Mouse (Mus musculus): Measurements from ENCODE around the gene Alpi.

Gene Alpi

GRCm38 (mm10) chr1:87101411-87101810, at the start of gene Alpi:
Gene Alpi (minus strand): TSS chr1:87101606.
- DNase-seq (ENCODE audit: low read depth, low spot score): no peak

- no peak for DNase-seq (ENCODE audit: low read depth, low spot score)
These were observed 48.0 kb upstream of the Alpi start for GRCm38 (mm10) chr1:87149422-87149821.

GRCm38 (mm10) chr1:87143141-87143540, 41.7 kb upstream of the Alpi start:
- no peak for DNase-seq (ENCODE audit: low read depth, low spot score)

DNA sequence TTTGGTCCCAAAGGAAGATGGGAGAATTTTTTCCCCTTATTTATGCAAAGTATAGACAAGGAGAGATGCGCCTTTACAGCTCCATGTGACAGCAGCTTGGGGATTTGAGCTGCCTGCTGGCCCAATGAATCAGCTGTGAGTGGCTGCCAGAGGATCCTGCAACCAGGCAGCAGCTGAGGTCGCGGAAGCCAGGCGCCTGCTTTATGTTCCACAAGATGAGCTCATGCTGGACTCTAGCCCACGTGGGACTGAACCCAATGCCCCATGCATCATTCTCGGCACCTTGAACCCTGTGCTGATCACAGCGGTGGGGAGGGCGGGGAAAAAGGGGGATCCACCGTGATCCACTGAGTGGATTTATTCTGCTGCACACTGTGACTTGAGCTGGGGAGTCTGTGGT, 41.0 kb upstream of the Alpi start:
- no peak for DNase-seq (ENCODE audit: low read depth, low spot score)

DNA sequence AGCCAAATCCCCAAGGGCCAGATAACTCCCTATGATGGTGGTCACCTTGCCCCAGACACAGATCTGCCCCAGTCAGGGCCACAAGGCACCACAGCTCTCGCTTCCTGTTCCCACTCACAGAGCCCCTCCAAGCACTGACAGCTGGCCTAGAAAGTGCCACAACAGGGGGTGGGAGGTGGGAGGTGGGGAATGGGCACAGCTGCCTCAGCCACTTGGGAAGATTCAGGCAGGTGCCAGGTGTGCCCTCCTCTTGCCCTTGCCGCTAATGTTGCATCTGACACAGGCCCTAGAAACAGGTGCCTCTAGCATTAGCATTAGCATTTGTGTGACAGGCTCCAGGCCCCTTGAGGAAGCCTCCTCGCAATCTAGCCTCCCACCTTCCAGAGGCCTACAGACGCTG, 40.1 kb upstream of the Alpi start:
- DNase-seq (ENCODE audit: low read depth, low spot score): no peak

- no peak for DNase-seq (ENCODE audit: low read depth, low spot score)
These were observed 30.4 kb upstream of the Alpi start for GRCm38 (mm10) chr1:87131803-87132202.

DNA sequence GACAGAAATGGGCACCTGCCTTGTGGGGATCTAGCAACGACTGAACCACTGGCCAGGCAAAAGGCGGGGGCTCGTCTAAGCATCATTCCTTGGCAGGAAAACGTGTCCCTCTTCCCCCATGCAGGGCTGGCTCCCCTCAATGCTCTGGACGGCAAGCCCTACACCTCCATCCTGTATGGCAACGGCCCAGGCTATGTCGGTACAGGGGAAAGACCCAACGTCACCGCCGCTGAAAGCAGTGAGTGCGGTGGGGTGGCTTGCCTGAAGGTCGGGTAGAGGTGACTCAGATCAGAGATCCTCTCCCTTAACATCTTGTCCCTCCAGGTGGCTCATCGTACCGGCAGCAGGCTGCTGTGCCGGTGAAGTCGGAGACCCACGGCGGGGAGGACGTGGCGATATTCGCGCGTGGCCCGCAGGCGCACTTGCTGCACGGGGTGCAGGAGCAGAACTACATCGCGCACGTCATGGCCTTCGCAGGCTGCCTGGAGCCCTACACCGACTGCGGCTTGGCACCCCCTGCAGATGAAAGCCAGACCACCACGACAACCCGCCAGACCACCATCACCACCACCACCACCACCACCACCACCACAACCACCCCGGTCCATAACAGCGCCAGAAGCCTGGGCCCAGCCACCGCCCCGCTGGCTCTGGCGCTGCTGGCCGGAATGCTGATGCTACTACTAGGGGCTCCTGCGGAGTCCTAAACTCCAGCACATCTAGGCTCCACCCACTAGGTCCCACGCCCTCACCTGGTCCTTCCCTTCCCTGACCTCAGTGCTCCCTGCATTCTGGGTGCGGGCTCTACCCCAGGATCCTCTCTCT, 26.0 kb upstream of the Alpi start:
- DNase-seq (ENCODE audit: low read depth, low spot score): no peak

DNA sequence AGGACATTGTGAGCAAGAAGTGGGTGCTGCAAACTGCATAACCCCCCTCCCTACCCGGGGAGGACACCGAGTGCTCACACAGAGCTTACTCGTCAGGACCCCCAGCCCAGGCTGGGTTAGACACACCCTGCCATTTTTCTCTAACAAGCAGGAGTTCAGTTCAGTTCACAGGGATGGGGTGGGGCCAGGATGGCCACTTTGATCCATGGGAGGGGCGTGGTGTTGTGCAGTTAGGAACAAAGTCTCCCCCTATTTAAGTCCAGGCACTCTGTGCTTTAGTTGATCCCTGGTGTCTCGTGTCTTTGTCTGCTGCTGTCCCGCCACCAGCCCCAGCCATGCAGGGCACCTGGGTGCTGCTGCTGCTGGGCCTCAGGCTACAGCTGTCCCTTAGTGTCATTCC, 23.3 kb upstream of the Alpi start, which contains the start of gene Akp3:
Gene Akp3 (plus strand): TSS at position 301 of the 400 bp plus-strand sequence.
- DNase-seq (ENCODE audit: low read depth, low spot score): no peak

GRCm38 (mm10) chr1:87114784-87115183, 13.4 kb upstream of the Alpi start:
- DNase-seq (ENCODE audit: low read depth, low spot score): no peak

GRCm38 (mm10) chr1:87111719-87112354, 10.4 kb upstream of the Alpi start:
- DNase-seq (ENCODE audit: low read depth, low spot score): no peak

DNA sequence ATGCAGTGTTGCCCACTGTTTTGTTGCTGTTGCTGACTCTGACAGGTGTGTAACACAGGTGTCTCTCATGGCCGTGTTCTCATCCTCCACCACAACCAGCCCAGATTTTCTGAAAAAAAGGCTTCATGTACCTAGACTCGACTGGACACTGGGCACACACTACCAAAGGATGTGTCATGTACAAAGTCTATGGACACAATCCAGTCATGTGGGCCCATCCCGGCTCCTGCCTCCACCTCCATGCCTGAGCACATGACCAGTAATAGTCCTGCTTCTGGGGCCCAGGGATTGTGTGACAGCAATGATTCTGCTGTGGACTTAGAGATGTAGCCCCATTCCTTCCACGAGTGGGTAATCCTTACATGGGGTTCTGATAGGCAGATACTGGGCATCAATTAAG, 7.2 kb upstream of the Alpi start:
- no peak for DNase-seq (ENCODE audit: low read depth, low spot score)

- no peak for DNase-seq (ENCODE audit: low read depth, low spot score)
These were observed 5.1 kb upstream of the Alpi start for GRCm38 (mm10) chr1:87106536-87106935.

DNA sequence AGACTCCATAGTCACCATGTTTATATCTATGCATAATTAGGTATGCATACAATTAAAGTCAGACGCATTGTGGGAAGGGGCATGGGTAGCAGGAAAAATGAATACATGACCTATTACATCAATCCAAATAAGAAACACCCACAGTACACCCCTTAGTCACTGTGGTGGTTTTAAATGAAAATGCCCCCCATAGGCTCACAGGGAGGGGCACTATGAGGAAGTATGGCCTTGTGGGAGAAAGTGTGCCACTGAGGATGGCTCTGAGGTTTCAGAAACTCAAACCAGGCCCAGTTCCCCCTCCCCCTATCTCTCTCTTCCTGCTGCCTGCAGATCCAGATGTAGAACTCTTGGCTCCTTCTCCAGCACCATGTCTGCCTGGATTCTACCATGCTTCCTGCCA, 2.5 kb upstream of the Alpi start:
- no peak for DNase-seq (ENCODE audit: low read depth, low spot score)

DNA sequence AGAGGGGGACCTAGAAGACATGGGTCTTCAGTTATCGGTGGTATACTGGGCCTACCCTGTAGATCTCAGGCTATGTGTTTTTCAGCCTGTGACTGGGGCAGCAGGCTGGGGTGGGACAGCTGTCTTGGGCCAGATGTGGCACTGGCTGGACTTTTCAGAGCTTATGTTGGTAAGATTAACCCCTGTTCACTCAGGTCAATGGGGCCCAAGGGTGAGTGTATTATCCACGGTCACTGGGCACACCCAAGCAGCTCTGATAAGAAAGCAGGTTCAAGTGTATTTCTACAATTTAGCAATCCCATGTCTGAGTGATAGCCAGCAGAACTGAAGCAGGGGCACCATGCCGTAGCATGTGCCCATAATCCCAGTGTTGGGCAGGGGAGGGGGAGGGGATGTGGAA, 708 bp upstream of the Alpi start:
- no peak for DNase-seq (ENCODE audit: low read depth, low spot score)

DNA sequence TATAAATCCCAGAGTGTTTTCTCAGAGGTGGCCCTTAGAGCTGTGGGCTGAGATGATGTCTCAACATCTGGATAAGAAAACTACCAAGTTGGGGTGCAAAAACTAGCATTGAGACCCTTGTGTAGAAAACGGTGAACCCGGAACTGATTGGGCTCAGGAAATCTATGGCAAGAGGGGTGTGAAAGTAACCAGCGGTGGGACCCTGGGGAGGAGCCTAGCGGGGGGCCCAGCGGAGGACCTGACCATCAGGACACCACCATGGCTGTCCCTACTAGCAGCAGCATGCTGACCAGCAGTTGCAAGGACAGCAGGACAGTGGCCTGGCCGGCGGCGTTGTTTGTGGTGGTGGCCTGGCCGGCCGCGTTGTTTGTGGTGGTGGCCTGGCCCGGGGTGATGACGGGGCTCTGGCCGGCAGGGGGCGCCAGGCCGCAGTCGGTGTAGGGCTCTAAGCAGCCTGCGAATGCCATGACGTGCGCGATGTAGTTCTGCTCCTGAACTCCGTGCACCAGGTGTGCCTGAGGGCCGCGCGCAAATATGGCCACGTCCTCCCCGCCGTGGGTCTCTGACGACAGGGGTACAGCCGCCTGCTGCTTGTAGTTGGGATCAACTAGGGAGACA, 2.9 kb downstream of the Alpi start:
- DNase-seq (ENCODE audit: low read depth, low spot score): no peak

DNA sequence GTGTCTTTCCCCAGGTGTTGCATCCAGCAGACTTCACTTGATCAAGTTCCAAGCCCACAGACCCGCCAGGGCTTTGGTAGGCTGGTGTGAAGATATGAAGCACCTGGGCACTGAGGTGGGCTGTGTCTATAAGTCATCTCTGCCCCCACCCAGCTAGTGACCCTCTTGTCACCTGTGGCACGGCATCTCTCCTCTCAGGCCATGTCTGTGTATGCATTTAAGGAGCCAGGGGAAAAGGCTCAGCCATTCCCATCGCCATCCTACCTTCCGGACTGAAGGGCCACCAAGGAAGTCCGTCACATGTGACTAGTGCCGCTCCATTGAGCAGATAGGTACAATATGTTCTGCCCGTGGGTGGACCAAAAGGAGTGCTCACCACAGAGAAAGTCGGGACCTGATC, 5.8 kb downstream of the Alpi start:
- DNase-seq (ENCODE audit: low read depth, low spot score): no peak

- DNase-seq (ENCODE audit: low read depth, low spot score): no peak
These were observed 11.6 kb downstream of the Alpi start, which contains the start of gene Alppl2 for GRCm38 (mm10) chr1:87089828-87090227. Gene Alppl2 (minus strand): TSS chr1:87089928.

GRCm38 (mm10) chr1:87089251-87089650, 12.2 kb downstream of the Alpi start:
- no peak for DNase-seq (ENCODE audit: low read depth, low spot score)

DNA sequence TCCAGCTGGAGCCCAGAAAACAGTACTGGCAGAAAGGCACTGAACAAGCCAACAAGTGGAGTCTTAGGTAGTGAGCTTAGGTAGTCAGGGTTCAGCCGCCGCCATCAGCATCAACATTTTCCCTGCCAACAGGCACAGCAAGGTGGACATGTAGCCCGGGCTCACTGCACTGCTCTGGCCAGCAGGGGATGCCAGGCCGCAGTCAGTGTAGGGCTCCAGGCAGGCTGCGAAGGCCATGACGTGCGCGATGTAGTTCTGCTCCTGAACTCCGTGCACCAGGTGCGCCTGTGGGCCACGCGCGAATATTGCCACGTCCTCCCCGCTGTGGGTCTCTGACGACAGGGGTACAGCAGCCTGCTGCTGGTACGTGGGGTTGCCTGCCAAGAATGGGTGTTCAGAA, 14.4 kb downstream of the Alpi start:
- DNase-seq (ENCODE audit: low read depth, low spot score): no peak

- DNase-seq (ENCODE audit: low read depth, low spot score): no peak
These were observed 15.2 kb downstream of the Alpi start for GRCm38 (mm10) chr1:87086196-87086595.

DNA sequence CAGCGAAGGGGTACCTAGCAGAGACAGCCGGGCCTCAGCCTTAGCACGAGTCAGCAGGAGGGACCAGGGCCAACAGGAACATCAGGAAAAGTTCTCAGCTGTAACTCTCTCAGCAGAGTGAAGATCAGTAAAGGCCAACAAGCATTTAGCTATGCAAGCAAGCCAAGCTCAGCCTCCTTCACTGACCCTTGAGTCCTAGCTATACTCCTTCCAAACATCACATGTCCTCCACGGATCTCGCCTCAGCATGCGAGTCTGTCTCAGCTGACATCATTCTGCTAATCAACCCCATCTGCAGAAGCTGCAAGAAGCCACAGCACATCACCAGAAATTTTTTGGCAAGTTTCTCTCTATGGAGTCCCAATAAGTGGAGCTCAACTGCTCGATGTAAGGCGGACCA, 27.6 kb downstream of the Alpi start:
- DNase-seq (ENCODE audit: low read depth, low spot score): no peak

DNA sequence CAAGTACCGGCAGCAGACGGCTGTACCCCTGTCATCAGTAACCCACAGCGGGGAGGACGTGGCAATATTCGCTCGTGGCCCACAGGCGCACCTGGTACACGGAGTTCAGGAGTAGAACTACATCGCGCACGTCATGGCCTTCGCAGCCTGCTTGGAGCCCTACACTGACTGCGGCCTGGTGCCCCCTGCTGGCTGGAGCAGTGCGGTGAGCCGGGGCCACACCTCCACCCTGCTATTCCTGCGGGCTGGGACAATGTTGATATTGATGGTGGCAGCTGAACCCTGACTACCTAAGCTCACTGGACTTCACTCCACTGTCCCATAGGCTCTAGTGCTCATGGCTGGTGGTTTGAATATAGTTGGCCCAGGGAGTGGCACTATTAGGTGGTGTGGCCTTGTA, 30.7 kb downstream of the Alpi start:
- DNase-seq (ENCODE audit: low read depth, low spot score): no peak

- DNase-seq (ENCODE audit: low read depth, low spot score): no peak
These were observed 40.5 kb downstream of the Alpi start for GRCm38 (mm10) chr1:87060913-87061312.
